Mouse (Mus musculus) limb, embryonic 11.5 days (tissue): ENCODE results near the gene Psma5. TPM values are rescaled to one million over a fixed set of nuclear protein-coding genes. Genes with fewer than 3 reads are reported as not detected.
"Not testable (repeated sequence)": the region's sequence is repeated elsewhere in the genome, so short reads cannot be mapped to it uniquely, and the experiment has no call there.

ENCODE experiments used
- ATAC-seq: fragments of 200-750 bp; cut with Nextera tagmentation; 2 replicates; pipeline ENCODE4 v1.8.0; 2017; ENCODE audit warnings: low read depth; ENCODE audit not compliant: insufficient number of reproducible peaks, low FRiP score, low TSS enrichment
- DNase-seq: peaks from one replicate; pipeline ENCODE4 v3.0.0-alpha.2; 2015; ENCODE audit warnings: low spot score
- H3K27ac ChIP-seq: fragments of 300-500 bp; sonication (generic); replicated peaks from 2 replicates; pipeline ENCODE4 v1.5.1; 2014; ENCODE audit warnings: low read depth, mild to moderate bottlenecking, low read length
- H3K27me3 ChIP-seq: fragments of 300-500 bp; sonication (generic); 2 replicates; pipeline ENCODE4 v1.6.1; 2014; ENCODE audit warnings: mild to moderate bottlenecking, low read length, mixed read lengths; ENCODE audit not compliant: control insufficient read depth, insufficient read depth
- H3K36me3 ChIP-seq: fragments of 300-500 bp; sonication (generic); 2 replicates; pipeline ENCODE4 v1.6.1; 2014; ENCODE audit warnings: mild to moderate bottlenecking, low read length, moderate library complexity, mixed read lengths; ENCODE audit not compliant: control insufficient read depth, insufficient read depth
- H3K4me1 ChIP-seq: fragments of 300-500 bp; sonication (generic); 2 replicates; pipeline ENCODE4 v1.6.1; 2014; ENCODE audit warnings: low read length, mixed read lengths; ENCODE audit not compliant: control insufficient read depth, insufficient read depth
- H3K4me2 ChIP-seq: fragments of 300-500 bp; sonication (generic); 2 replicates; pipeline ENCODE4 v1.6.1; 2014; ENCODE audit warnings: low read depth, mild to moderate bottlenecking, moderate library complexity; ENCODE audit not compliant: severe bottlenecking
- H3K4me3 ChIP-seq: fragments of 300-500 bp; sonication (generic); 2 replicates; pipeline ENCODE4 v1.5.1; 2014; ENCODE audit warnings: low read depth, low read length
- H3K9ac ChIP-seq: fragments of 300-500 bp; sonication (generic); 2 replicates; pipeline ENCODE4 v1.6.1; 2014; ENCODE audit warnings: mild to moderate bottlenecking, low read length
- H3K9me3 ChIP-seq: fragments of 300-500 bp; sonication (generic); 2 replicates; pipeline ENCODE4 v1.6.1; 2016; ENCODE audit warnings: low read length; ENCODE audit not compliant: control insufficient read depth
- WGBS: fragments of 180-500 bp; shearing (Covaris S2); extraction: QIAGEN DNeasy Blood & Tissue Kit; methylation state at CpG from one replicate; pipeline ENCODE4 v1.1.7; 2014; 5-methylcytosine and 5-hydroxymethylcytosine counted together
- polyA plus RNA-seq: library from polyadenylated mRNA; unstranded; fragments of >200 nt; fragmentation: Nextera tagmentation; extraction: Ambion mirVana; gene quantifications from 2 replicates; pipeline ENCODE4 v1.2.1, GENCODE M21; 2014

Gene Psma5
- polyA plus RNA-seq, 1 experiment from 2014 or later, result 359 TPM

DNA sequence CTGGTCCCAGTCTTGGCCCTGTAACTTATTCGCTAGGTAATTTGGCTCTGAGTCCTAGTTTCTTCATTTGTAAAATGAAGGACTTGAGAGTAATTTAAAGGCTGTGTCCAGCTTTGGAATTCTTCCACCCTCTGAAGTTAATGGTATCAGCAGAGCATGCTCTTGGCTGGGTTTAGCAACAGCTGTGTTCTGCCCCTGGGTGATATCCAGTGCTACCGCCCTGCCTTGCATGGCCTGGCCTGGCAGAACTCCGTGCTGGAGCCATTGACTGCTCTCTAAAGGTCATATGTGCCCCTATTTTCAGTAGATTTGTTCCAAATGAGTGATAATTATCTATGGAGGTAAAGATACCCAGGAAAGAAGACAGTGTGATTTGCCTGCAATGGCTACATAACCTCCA is 36.1 kb upstream of the Psma5 start:
- H3K27me3 ChIP-seq, result peaks cover 13% of the 10 kb centered on the region
- no peaks in the 10 kb centered on the region for H3K9me3 ChIP-seq
- no peak overlapping the region for H3K4me3 ChIP-seq
- H3K9ac ChIP-seq, result no peak overlapping the region
- whole genome bisulfite sequencing, result 76% methylated on average over 3 of the region's 3 CpGs
- H3K4me2 ChIP-seq, result no peak overlapping the region
- ATAC-seq (no peak), DNase-seq (no peak)
- H3K4me1 ChIP-seq, result no peaks in the 10 kb centered on the region
- no peak overlapping the region for H3K27ac ChIP-seq
- H3K36me3 ChIP-seq, result no peaks in the 10 kb centered on the region

DNA sequence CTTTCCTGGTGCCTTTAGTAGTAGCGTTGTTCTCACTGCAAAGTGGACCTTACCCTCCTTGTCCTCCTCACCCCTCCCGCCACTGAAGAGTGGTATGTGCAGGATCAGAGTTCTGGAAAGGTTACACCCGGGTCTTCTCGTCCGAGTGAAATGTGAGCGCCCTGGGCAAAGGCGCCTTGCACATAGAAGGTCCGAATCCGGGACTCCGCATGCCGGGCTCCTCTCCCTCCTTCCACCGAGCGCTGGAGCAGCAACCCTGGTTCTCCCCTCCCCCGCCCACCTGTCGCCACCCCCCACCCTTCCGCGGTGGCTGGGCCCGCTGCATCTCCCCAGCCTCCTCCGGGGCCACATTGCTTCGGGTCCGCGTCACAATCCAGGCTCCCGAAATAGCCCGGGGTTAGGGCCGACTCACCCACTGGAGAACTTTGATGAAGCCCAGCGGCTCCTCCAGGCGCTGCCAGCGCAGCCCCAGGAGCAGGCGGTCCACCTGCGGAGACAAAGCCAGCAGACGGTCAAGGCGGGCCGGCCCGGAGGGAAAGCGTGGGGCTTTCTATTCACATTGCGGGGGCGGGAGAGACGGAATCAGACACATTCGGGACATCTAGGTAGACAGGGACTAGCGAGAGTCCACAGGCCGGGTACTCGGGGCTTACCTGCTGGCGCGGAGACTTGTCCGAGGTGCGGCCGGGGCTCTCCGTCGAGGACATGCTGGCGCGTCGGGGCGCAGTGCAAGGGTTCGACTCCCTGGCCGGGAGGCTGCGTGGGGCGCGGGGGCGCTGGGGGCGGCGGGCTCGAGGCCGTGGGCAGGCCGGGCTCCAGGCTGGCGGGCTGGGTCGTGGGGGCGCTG is 30.8 kb upstream of the Psma5 start:
- Histone ChIP-seq H3K4me2 (peak overlapping the region; percentile 60), H3K4me3 (peak overlapping the region; percentile 37), H3K27me3 (peaks cover 33% of the 10 kb centered on the region), H3K9ac (peak overlapping the region; percentile 40), H3K36me3 (no peaks in the 10 kb centered on the region), H3K27ac (no peak overlapping the region), H3K4me1 (0 out of 2 replicates have a peak, but pooled peaks cover 10% of the 10 kb centered on the region), H3K9me3 (no peaks in the 10 kb centered on the region)
- ATAC-seq (peak; percentile 51; the same call in 1 of the 2 replicates), DNase-seq (peak; percentile 64)
- 2% methylated on average over 66 of the region's 67 CpGs for WGBS

DNA sequence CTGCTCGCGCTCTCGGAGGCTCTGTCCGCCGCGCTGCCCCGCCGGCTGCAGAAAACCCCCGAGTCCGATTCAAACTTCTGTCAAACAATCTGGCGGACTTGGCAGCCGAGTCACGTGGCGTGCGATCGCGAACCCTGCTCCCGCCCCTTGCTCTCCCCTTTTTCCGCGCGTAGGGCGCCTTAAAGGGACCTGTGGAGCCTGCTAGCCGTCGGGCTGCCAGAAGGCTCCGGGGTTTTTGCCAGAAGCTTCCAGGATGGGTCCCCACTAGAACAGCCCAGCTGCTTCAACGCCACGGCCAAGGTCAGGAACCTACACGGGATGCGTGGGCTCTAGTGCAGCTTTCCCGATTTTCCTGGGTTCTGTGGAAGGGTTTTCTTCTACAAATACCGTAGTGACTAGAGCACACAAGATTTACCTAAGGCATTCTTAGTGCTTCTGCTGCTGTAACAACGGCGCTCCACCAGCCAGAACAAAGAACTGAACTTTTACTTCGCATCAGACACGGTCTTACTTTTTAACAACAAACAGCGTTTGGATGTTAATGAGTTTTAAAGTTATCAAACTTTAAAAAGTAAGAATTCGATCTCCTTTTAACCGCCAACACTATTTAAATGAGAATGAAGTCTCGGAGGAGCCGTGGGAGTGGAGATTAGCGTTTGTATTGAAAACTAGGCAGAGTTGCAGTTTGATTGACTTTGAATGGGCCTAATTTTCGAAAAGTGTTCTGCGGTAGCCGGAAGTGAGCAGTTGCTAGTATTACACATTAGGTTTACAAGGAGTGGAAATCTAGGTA is 30.0 kb upstream of the Psma5 start, which contains the start of gene Sypl2:
Sypl2 (minus strand) TSS at position 91 of the 793 bp plus-strand sequence.
- H3K27me3 ChIP-seq, result peaks cover 33% of the 10 kb centered on the region

DNA sequence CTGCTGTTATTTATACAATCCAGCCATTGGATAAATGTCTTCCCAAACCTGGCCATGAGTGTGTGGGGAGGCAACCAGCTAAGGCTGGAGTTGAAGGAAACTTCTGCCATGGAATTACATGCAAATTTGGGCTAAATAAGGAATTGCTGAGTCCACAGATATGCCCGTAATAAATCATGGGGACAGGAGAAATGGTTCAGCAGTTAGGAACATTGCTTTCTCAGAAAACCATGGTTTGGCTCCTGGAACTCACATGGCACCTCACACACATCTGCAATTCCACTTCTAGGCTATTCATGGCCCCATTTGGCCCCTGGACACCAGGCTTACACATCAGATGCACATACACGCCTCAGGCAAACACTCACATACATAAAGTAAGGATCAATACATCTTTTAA is 29.2 kb upstream of the Psma5 start:
- H3K4me2 ChIP-seq, result no peak overlapping the region
- H3K4me3 ChIP-seq, result no peak overlapping the region
- H3K36me3 ChIP-seq, result no peaks in the 10 kb centered on the region
- 0 out of 2 replicates have a peak, but pooled peaks cover 10% of the 10 kb centered on the region for H3K4me1 ChIP-seq
- no peak overlapping the region for H3K27ac ChIP-seq
- ATAC-seq, result no peak
- 71% methylated on average over 2 of the region's 2 CpGs for WGBS
- DNase-seq, result no peak
- H3K9me3 ChIP-seq, result no peaks in the 10 kb centered on the region
- H3K27me3 ChIP-seq, result peaks cover 33% of the 10 kb centered on the region
- H3K9ac ChIP-seq, result no peak overlapping the region

More for the DNA sequence above, 30.0 kb upstream of the Psma5 start, which contains the start of gene Sypl2:
- H3K9me3 ChIP-seq, result no peaks in the 10 kb centered on the region
- WGBS, result 5% methylated on average over 43 of the region's 44 CpGs
- H3K27ac ChIP-seq, result no peak within 1 kb of the TSS
- no peak for ATAC-seq
- peak within 1 kb of the TSS; percentile 40 for H3K9ac ChIP-seq
- peak; percentile 76 for DNase-seq
- 0 out of 2 replicates have a peak, but pooled peaks cover 10% of the 10 kb centered on the region for H3K4me1 ChIP-seq
- no peaks in the 10 kb centered on the region for H3K36me3 ChIP-seq
- peak within 1 kb of the TSS; percentile 60 for H3K4me2 ChIP-seq
- H3K4me3 ChIP-seq, result peak within 1 kb of the TSS; percentile 37

DNA sequence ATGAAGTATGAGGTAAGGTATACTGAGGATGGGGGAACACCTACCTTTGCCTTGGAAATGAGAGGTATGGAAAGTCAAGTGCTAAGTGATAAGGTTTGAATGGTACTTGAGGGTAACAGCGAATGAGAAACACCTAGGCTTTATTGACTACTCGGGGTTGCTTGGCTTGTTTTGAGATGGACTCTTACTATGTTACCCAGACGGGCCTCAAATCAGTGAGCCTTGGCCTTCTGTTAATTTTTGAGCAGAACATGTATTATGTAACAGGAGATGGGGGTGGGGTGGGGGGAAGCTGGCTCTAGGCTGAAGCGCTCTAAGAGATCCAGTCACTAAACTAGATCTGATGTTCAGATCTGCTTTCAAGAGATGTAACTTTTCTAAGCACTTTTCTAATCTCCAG is 25.1 kb upstream of the Psma5 start:
- no peak overlapping the region for H3K4me2 ChIP-seq
- H3K36me3 ChIP-seq, result no peaks in the 10 kb centered on the region
- H3K9ac ChIP-seq, result no peak overlapping the region
- ATAC-seq (no peak), DNase-seq (no peak)
- H3K4me3 ChIP-seq, result no peak overlapping the region
- H3K27ac ChIP-seq, result no peak overlapping the region
- WGBS, result 78% methylated on average over 4 of the region's 4 CpGs
- no peaks in the 10 kb centered on the region for H3K9me3 ChIP-seq
- peaks cover 10% of the 10 kb centered on the region for H3K27me3 ChIP-seq
- 0 out of 2 replicates have a peak, but pooled peaks cover under 1% of the 10 kb centered on the region for H3K4me1 ChIP-seq

DNA sequence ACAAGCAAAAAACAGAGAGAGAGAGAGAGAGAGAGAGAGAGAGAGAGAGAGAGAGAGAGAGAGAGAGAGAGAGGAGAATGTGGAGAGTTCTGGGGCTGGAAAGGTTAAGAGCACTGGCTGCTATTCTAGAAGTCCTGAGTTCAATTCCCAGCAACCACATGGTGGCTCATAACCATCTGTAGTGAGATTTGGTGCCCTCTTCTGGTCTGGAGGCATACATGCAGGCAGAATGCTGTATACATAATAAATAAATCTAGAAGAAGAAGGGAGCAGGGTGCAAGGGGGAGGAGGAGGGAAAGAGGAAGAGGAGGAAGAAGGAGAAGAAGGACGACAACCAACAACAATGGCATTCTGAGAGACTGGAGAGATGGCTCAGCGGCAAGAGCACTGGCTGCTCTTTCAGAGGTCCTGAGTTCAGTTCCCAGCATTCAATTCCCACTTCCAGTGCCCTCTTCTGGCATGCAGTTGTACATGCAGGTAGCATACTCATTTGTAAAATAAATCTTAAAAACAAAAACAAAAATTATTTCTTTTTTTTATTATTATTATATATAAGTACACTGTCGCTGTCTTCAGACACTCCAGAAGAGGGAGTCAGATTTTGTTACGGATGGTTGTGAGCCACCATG is 19.1 kb upstream of the Psma5 start:
- not testable (repeated sequence) for H3K9ac ChIP-seq, H3K4me3 ChIP-seq, H3K36me3 ChIP-seq, H3K27me3 ChIP-seq, ATAC-seq, H3K9me3 ChIP-seq, DNase-seq, H3K27ac ChIP-seq, H3K4me2 ChIP-seq, H3K4me1 ChIP-seq
- 79% methylated on average over 4 of the region's 4 CpGs for WGBS

DNA sequence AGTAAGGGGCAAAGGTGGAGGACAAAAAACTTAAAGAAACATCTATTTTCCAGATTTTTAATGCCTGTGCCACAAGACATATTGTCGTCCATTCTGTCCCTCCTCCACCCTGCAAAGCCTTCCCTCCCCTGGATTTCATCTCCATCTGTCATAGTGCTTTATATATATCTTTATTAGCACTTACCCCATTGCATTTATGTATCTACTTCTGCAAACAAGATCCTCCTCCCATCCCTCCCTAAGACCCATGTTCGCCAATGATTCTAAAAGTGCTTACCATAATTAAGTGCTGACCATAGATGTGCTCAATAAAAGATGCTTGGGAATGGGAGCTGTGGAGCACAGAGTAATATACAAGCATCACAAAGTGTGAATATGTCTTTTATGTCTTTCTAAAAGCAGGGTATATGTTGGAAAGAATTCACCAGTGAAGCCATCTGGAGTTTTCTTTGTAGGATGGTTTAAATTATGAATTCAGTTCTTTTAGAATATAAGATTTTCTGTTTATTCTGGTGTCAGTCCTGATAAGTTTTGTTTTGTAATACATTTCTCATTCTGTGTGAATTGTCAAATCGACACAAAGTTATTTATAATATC is 15.4 kb upstream of the Psma5 start:
- Histone ChIP-seq H3K9ac (no peak overlapping the region), H3K4me1 (no peaks in the 10 kb centered on the region), H3K9me3 (no peaks in the 10 kb centered on the region), H3K36me3 (no peaks in the 10 kb centered on the region), H3K27me3 (no peaks in the 10 kb centered on the region), H3K27ac (no peak overlapping the region), H3K4me3 (no peak overlapping the region), H3K4me2 (no peak overlapping the region)
- ATAC-seq (no peak), DNase-seq (no peak)
- WGBS, result 88% methylated on average over 3 of the region's 3 CpGs

DNA sequence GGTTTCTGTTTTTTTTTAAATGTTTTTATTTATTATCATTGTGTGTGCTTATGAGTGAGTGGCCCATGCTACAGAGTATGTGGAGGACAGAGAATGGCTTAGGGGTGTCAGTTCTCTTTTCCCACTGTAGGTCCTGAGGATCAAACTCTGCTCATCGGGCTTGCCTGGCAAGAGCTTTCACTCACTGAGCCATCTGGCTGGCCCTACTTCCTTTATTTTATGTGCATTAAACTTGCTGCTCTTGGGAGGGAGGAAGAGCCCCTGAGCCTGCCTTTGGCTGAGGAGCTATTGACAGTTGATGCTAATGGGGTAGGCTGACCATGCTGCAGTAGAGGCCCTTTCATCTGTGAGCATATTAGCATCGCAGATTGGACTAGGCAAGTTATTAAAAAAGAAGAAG is 9.9 kb upstream of the Psma5 start:
- DNase-seq (no peak), ATAC-seq (no peak)
- Histone ChIP-seq H3K4me3 (no peak overlapping the region), H3K27me3 (no peaks in the 10 kb centered on the region), H3K9ac (no peak overlapping the region), H3K36me3 (no peaks in the 10 kb centered on the region), H3K27ac (no peak overlapping the region), H3K4me2 (no peak overlapping the region), H3K4me1 (no peaks in the 10 kb centered on the region), H3K9me3 (no peaks in the 10 kb centered on the region)
- WGBS, result 82% methylated on average over 2 of the region's 2 CpGs
